12 mouse cellular contexts compared by ENCODE assay signal in the genomic region with DNA sequence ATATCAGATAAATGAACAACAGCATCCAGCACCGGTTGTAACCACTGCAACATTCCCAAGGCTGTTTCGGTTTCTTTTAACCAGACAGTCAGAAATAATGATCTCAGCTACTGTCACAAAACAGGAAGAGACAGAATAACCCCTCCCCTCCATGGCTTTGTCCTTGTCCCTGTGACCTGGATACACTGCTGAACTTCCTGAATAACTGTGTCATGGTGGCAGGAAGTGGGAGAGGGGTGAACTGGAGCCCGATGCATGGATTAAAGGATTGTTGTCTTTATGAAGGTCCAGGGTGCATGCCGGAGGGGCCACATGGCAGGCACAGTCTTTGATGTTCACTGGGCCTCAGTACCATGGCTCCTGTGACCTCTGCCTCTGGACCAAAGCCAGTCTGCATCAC.
DNase-seq lines count a peak whose midpoint lies in the region.
"Had no signal": no experiment of that assay in that cellular context is flagged by ENCODE, and none has a peak within 500 bp of the region (broad histone marks: within the 10 kb centered on the region; RNA-seq: fewer than 3 reads in every experiment).

No protein-coding gene starts in this region.

- H3K27me3 ChIP-seq in embryonic facial prominence, embryonic 10.5 days (replicated peaks; ENCODE audit: low read depth, poor library complexity, severe bottlenecking) = no peaks in the 10 kb centered on the region
- H3K27me3 ChIP-seq: lung, embryonic 15.5 days had no signal

- H3K9me3 ChIP-seq in embryonic facial prominence, embryonic 10.5 days = no peaks in the 10 kb centered on the region
- H3K9me3 ChIP-seq: lung, embryonic 15.5 days had no signal

- H3K4me3 ChIP-seq in embryonic facial prominence, embryonic 10.5 days = no peak overlapping the region
- H3K4me3 ChIP-seq: lung, embryonic 15.5 days had no signal

- peak; percentile 7 for DNase-seq in heart, postnatal 4 days
- DNase-seq in heart, adult 8-10 months (ENCODE audit: low spot score) = no peak
- DNase-seq in lung, postnatal 10 days = peak; percentile 12
- no peak for DNase-seq in lung, postnatal 14 days
- peak; percentile 20 for DNase-seq in embryonic facial prominence, embryonic 10.5 days (ENCODE audit: low spot score)
- peak; percentile 30 for DNase-seq in naive thymus-derived CD4-positive, alpha-beta T cell, adult 2 months (ENCODE audit: low read depth)
- no peak for DNase-seq in gastrocnemius, postnatal 14 days
- DNase-seq in yolk sac, embryonic 10.5 days (ENCODE audit: low spot score) = no peak
- DNase-seq: gastrocnemius, postnatal 36 days; heart, postnatal 14 days; spleen, adult 18-20 months had no signal

- no peak overlapping the region; the same call in 1 of the 2 replicates for H3K27ac ChIP-seq in embryonic facial prominence, embryonic 10.5 days (replicated peaks)
- H3K27ac ChIP-seq: lung, embryonic 15.5 days had no signal

- intact Hi-C loops in gastrocnemius, postnatal 14 days (cut with DNase I; ENCODE audit: low total_unique reads) = no loop called here

- peaks cover 17% of the 10 kb centered on the region for H3K4me1 ChIP-seq in embryonic facial prominence, embryonic 10.5 days
- H3K4me1 ChIP-seq: lung, embryonic 15.5 days had no signal

- WGBS in embryonic facial prominence, embryonic 10.5 days = 59% methylated on average over 4 of the region's 4 CpGs

- H3K36me3 ChIP-seq in embryonic facial prominence, embryonic 10.5 days (replicated peaks) = no peaks in the 10 kb centered on the region
- H3K36me3 ChIP-seq: lung, embryonic 15.5 days had no signal

Comparison
In these comparisons a context has a peak if more than half of its experiments do, and no peak if none do; other contexts are left out.
1. DNase-seq: peak in heart, postnatal 4 days (single experiment), lung, postnatal 10 days (single experiment), embryonic facial prominence, embryonic 10.5 days (single experiment) and naive thymus-derived CD4-positive, alpha-beta T cell, adult 2 months (single experiment); none in heart, adult 8-10 months (single experiment), lung, postnatal 14 days (single experiment), gastrocnemius, postnatal 14 days (single experiment) and yolk sac, embryonic 10.5 days (single experiment).